Comparison of ENCODE assay signal across 14 mouse cellular contexts in the genomic region with DNA sequence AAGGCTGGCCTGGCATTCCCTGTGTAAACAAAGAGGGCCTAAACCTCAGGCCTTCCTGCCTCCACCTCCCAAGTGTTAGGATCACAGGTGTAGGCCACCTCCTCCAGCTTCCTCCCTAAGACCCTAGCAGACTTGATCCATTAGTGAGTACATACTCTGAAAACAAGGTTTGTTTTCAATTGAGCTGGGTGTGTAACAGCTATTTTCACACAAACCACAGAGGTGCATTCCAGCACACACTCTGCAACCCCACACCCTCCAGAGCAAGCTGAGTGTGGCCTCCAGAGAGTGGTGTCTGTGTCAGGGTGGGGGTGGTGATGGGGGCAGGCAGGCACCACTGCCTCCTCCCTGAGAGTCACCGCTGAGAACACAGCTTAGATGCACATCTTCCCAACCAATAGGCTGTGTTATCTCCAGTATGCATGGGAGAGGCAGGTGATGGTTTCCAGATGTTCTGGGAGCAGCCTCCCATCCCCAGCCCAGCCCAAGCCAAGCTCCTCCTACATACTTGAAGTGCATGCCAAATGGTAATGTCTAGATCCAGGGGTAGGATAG. TPM values are rescaled to one million over a fixed set of nuclear protein-coding genes. Genes with fewer than 3 reads are reported as not detected.
DNase-seq lines count a peak whose midpoint lies in the region; ATAC-seq lines count a peak whose summit lies in the region.
"Had no signal": no experiment of that assay in that cellular context is flagged by ENCODE, and none has a peak within 500 bp of the region (broad histone marks: within the 10 kb centered on the region; RNA-seq: fewer than 3 reads in every experiment).

No protein-coding gene starts in this region.

- no peaks in the 10 kb centered on the region for H3K27me3 ChIP-seq in heart, embryonic 12.5 days (replicated peaks)
- no peaks in the 10 kb centered on the region for H3K27me3 ChIP-seq in megakaryocyte, embryonic 14.5 days (replicated peaks)
- no peaks in the 10 kb centered on the region for H3K27me3 ChIP-seq in limb, embryonic 10.5 days (ENCODE audit: low read depth, poor library complexity, severe bottlenecking)
- no peaks in the 10 kb centered on the region for H3K27me3 ChIP-seq in stomach, embryonic 16.5 days (ENCODE audit: control insufficient read depth, insufficient read depth, low read length)
- H3K27me3 ChIP-seq: midbrain, embryonic 12.5 days had no signal

- H3K9ac ChIP-seq in heart, embryonic 12.5 days, result no peak overlapping the region
- H3K9ac ChIP-seq in stomach, embryonic 16.5 days (ENCODE audit: low read length), result peak overlapping the region; percentile 61; the same call in 1 of the 2 replicates
- H3K9ac ChIP-seq: midbrain, embryonic 12.5 days had no signal

- H3K27ac ChIP-seq in heart, embryonic 12.5 days (ENCODE audit: poor library complexity, severe bottlenecking), result peak overlapping the region; percentile 26; the same call in 1 of the 2 replicates
- peak overlapping the region; percentile 76 for H3K27ac ChIP-seq in limb, embryonic 10.5 days
- peak overlapping the region; percentile 94 for H3K27ac ChIP-seq in stomach, embryonic 16.5 days (ENCODE audit: low read length)
- H3K27ac ChIP-seq: midbrain, embryonic 12.5 days had no signal

- peaks cover 52% of the 10 kb centered on the region for H3K4me1 ChIP-seq in heart, embryonic 12.5 days (replicated peaks)
- peaks cover 100% of the 10 kb centered on the region for H3K4me1 ChIP-seq in megakaryocyte, embryonic 14.5 days
- H3K4me1 ChIP-seq in limb, embryonic 10.5 days, result peaks cover 45% of the 10 kb centered on the region
- H3K4me1 ChIP-seq in stomach, embryonic 16.5 days (ENCODE audit: control insufficient read depth, insufficient read depth, low read length), result peaks cover 58% of the 10 kb centered on the region

- no peak overlapping the region for H3K4me2 ChIP-seq in heart, embryonic 12.5 days
- H3K4me2 ChIP-seq in stomach, embryonic 16.5 days (ENCODE audit: low read depth, low read length), result no peak overlapping the region
- H3K4me2 ChIP-seq: midbrain, embryonic 12.5 days had no signal

- DNase-seq in heart, adult 8-10 months (ENCODE audit: low spot score), result no peak
- peak; percentile 45 for DNase-seq in limb, embryonic 10.5 days (ENCODE audit: low spot score)
- DNase-seq in right cerebral cortex, adult 18-20 months, result no peak
- DNase-seq: adrenal gland, adult 2 months; cerebellum, adult 18-20 months had no signal

- WGBS in heart, embryonic 12.5 days, result 8% methylated on average over 1 of the region's 1 CpGs
- 20% methylated on average over 1 of the region's 1 CpGs for WGBS in limb, embryonic 10.5 days
- 20% methylated on average over 1 of the region's 1 CpGs for WGBS in stomach, embryonic 16.5 days

- H3K4me3 ChIP-seq in heart, embryonic 12.5 days, result no peak overlapping the region
- peak overlapping the region; percentile 25 for H3K4me3 ChIP-seq in megakaryocyte, embryonic 14.5 days (replicated peaks)
- H3K4me3 ChIP-seq in limb, embryonic 10.5 days, result no peak overlapping the region
- H3K4me3 ChIP-seq in stomach, embryonic 16.5 days (replicated peaks; ENCODE audit: low read length), result no peak overlapping the region
- H3K4me3 ChIP-seq: midbrain, embryonic 12.5 days had no signal

- H3K36me3 ChIP-seq in heart, embryonic 12.5 days, result no peaks in the 10 kb centered on the region
- H3K36me3 ChIP-seq in megakaryocyte, embryonic 14.5 days (replicated peaks; ENCODE audit: low read length), result peaks cover 28% of the 10 kb centered on the region
- H3K36me3 ChIP-seq in limb, embryonic 10.5 days, result no peaks in the 10 kb centered on the region
- no peaks in the 10 kb centered on the region for H3K36me3 ChIP-seq in stomach, embryonic 16.5 days (ENCODE audit: control insufficient read depth, insufficient read depth, low read length)
- H3K36me3 ChIP-seq: midbrain, embryonic 12.5 days had no signal

- H3K9me3 ChIP-seq in heart, embryonic 12.5 days (replicated peaks), result no peaks in the 10 kb centered on the region
- no peaks in the 10 kb centered on the region for H3K9me3 ChIP-seq in megakaryocyte, embryonic 14.5 days
- no peaks in the 10 kb centered on the region for H3K9me3 ChIP-seq in limb, embryonic 10.5 days (replicated peaks)
- no peaks in the 10 kb centered on the region for H3K9me3 ChIP-seq in stomach, embryonic 16.5 days (replicated peaks; ENCODE audit: control insufficient read depth, low read length)
- H3K9me3 ChIP-seq: midbrain, embryonic 12.5 days had no signal

- ATAC-seq in heart, embryonic 12.5 days (ENCODE audit: insufficient number of reproducible peaks, low FRiP score), result 0 out of 2 replicates have a peak, but pooled peaks have one; percentile 16
- ATAC-seq in megakaryocyte, adult 5-6 weeks (ENCODE audit: poor library complexity, severe bottlenecking), result no peak
- ATAC-seq in stomach, embryonic 16.5 days (ENCODE audit: insufficient read depth, low FRiP score), result peak; percentile 26
- no peak for ATAC-seq in cerebellum, adult (ENCODE audit: insufficient number of reproducible peaks, low FRiP score, low TSS enrichment)
- ATAC-seq: forebrain, embryonic 16.5 days had no signal

RNA-seq across cellular contexts. Expression of a gene that starts 28.1 kb away (rescaled TPM):
- 1,412 and 1,427 TPM in 2 replicates for polyA plus RNA-seq in heart, embryonic 12.5 days (2016; fragmentation: Nextera tagmentation; extraction: Ambion mirVana)
- 1,000 to 10,000 TPM; 1,302 to 1,352 (median 1,330) TPM for total RNA-seq in heart, adult 8-10 months (2022)
- polyA plus RNA-seq in megakaryocyte, embryonic 14.5 days (2012; ENCODE audit: insufficient read depth, low replicate concordance), result 15.5 TPM in 1 of 2 replicates, not detected in the other
- 371 and 395 TPM in 2 replicates for total RNA-seq in megakaryocyte, adult 5-6 weeks (2015)
- total RNA-seq in megakaryocyte, adult 5-6 weeks (2017), result 580 and 630 TPM in 2 replicates
- polyA plus RNA-seq in limb, embryonic 10.5 days (2016; fragmentation: Nextera tagmentation; extraction: Ambion mirVana), result 608 and 623 TPM in 2 replicates
- 648 and 711 TPM in 2 replicates for polyA plus RNA-seq in stomach, embryonic 16.5 days (2015; fragmentation: Nextera tagmentation; extraction: Ambion mirVana)

RNA-seq across cellular contexts. Expression of a gene that starts 30.8 kb away (rescaled TPM):
- polyA plus RNA-seq in heart, embryonic 12.5 days (2016; fragmentation: Nextera tagmentation; extraction: Ambion mirVana), result 17.9 and 19.8 TPM in 2 replicates
- 10 to 100 TPM; 16.7 to 20.8 (median 18.6) TPM for total RNA-seq in heart, adult 8-10 months (2022)
- 15.6 and 22.6 TPM in 2 replicates for polyA plus RNA-seq in megakaryocyte, embryonic 14.5 days (2012; ENCODE audit: insufficient read depth, low replicate concordance)
- 3.8 and 6.9 TPM in 2 replicates for total RNA-seq in megakaryocyte, adult 5-6 weeks (2015)
- 2.8 and 3.3 TPM in 2 replicates for total RNA-seq in megakaryocyte, adult 5-6 weeks (2017)
- 4.8 and 6.0 TPM in 2 replicates for polyA plus RNA-seq in limb, embryonic 10.5 days (2016; fragmentation: Nextera tagmentation; extraction: Ambion mirVana)
- 8.3 and 10.6 TPM in 2 replicates for polyA plus RNA-seq in stomach, embryonic 16.5 days (2015; fragmentation: Nextera tagmentation; extraction: Ambion mirVana)

RNA-seq across cellular contexts. Expression of a gene that starts 32.7 kb away (rescaled TPM):
- 0.14 and 0.37 TPM in 2 replicates for polyA plus RNA-seq in heart, embryonic 12.5 days (2016; fragmentation: Nextera tagmentation; extraction: Ambion mirVana)
- total RNA-seq in heart, adult 8-10 months (2022), result under 1 TPM; 0.05 to 0.50 (median 0.29) TPM
- polyA plus RNA-seq in megakaryocyte, embryonic 14.5 days (2012; ENCODE audit: insufficient read depth, low replicate concordance), result 0.30 TPM in 1 of 2 replicates, not detected in the other
- 0.07 TPM in 1 of 2 replicates, not detected in the other for total RNA-seq in megakaryocyte, adult 5-6 weeks (2015)
- total RNA-seq in megakaryocyte, adult 5-6 weeks (2017), result not detected in 2 replicates
- 0.65 and 0.69 TPM in 2 replicates for polyA plus RNA-seq in limb, embryonic 10.5 days (2016; fragmentation: Nextera tagmentation; extraction: Ambion mirVana)
- polyA plus RNA-seq in stomach, embryonic 16.5 days (2015; fragmentation: Nextera tagmentation; extraction: Ambion mirVana), result 0.13 and 0.14 TPM in 2 replicates
- polyA plus RNA-seq: adrenal gland, adult 2 months had no signal

RNA-seq across cellular contexts. Expression of a gene that starts 42.4 kb away (rescaled TPM):
- 0.62 and 0.64 TPM in 2 replicates for polyA plus RNA-seq in heart, embryonic 12.5 days (2016; fragmentation: Nextera tagmentation; extraction: Ambion mirVana)
- under 1 TPM; 0.29 to 0.41 (median 0.33) TPM for total RNA-seq in heart, adult 8-10 months (2022)
- polyA plus RNA-seq in megakaryocyte, embryonic 14.5 days (2012; ENCODE audit: insufficient read depth, low replicate concordance), result not detected in 2 replicates
- total RNA-seq in megakaryocyte, adult 5-6 weeks (2015), result not detected in 2 replicates
- total RNA-seq in megakaryocyte, adult 5-6 weeks (2017), result not detected in 2 replicates
- not detected in 2 replicates for polyA plus RNA-seq in limb, embryonic 10.5 days (2016; fragmentation: Nextera tagmentation; extraction: Ambion mirVana)
- not detected in 2 replicates for polyA plus RNA-seq in stomach, embryonic 16.5 days (2015; fragmentation: Nextera tagmentation; extraction: Ambion mirVana)
- total RNA-seq: adrenal gland, adult 2 months; left cerebral cortex, adult 8-10 months had no signal
- polyA plus RNA-seq: adrenal gland, adult 2 months; forebrain, embryonic 16.5 days; midbrain, embryonic 12.5 days; testis, adult 2 months had no signal

Comparison
In these comparisons a context has a peak if more than half of its experiments do, and no peak if none do; other contexts are left out.
1. ATAC-seq: peak in heart, embryonic 12.5 days (single experiment) and stomach, embryonic 16.5 days (single experiment); none in megakaryocyte, adult 5-6 weeks (single experiment) and cerebellum, adult (single experiment).
2. H3K27ac ChIP-seq: peak in every context shown above with its lines; median percentile 94 in stomach, embryonic 16.5 days; 76 in limb, embryonic 10.5 days; 26 in heart, embryonic 12.5 days.
3. RNA of a gene that starts 28.1 kb away (polyA plus RNA-seq): 1,412 to 1,427 TPM in heart, embryonic 12.5 days, 648 to 711 TPM in stomach, embryonic 16.5 days and 608 to 623 TPM in limb, embryonic 10.5 days; 15.5 TPM in megakaryocyte, embryonic 14.5 days; every median in the first group is over 10 times any median in the second.